Mouse (Mus musculus) liver, postnatal 0 days (tissue): Measurements from ENCODE around the gene Coro2b. TPM values are rescaled to one million over a fixed set of nuclear protein-coding genes. Genes with fewer than 3 reads are reported as not detected.
A peak's percentile ranks its signal among the peaks of the same experiment; 100 is the strongest.

ENCODE experiments used
- ATAC-seq: fragments of 200-750 bp; cut with Nextera tagmentation; 2 replicates; pipeline ENCODE4 v1.8.0; 2017; ENCODE audit warnings: mild to moderate bottlenecking, moderate library complexity
- DNase-seq: peaks from one replicate; pipeline ENCODE4 v3.0.0-alpha.2; 2016
- H3K27ac ChIP-seq: fragments of 300-500 bp; sonication (generic); 2 replicates; pipeline ENCODE4 v1.5.1; 2014; ENCODE audit warnings: antibody characterized with exemption, moderate library complexity, mild to moderate bottlenecking, low read depth
- H3K27me3 ChIP-seq: fragments of 300-500 bp; sonication (generic); 2 replicates; pipeline ENCODE4 v1.6.1; 2014; ENCODE audit warnings: low read length, control low read depth, mixed read lengths; ENCODE audit not compliant: insufficient read depth
- H3K36me3 ChIP-seq: fragments of 300-500 bp; sonication (generic); replicated peaks from 2 replicates; pipeline ENCODE4 v1.6.1; 2014; ENCODE audit warnings: mild to moderate bottlenecking, control low read depth, low read length, moderate library complexity, mixed read lengths; ENCODE audit not compliant: insufficient read depth
- H3K4me1 ChIP-seq: fragments of 300-500 bp; sonication (generic); 2 replicates; pipeline ENCODE4 v1.6.1; 2014; ENCODE audit warnings: antibody characterized with exemption, mild to moderate bottlenecking, control low read depth; ENCODE audit not compliant: insufficient read depth
- H3K4me2 ChIP-seq: fragments of 300-500 bp; sonication (generic); 2 replicates; pipeline ENCODE4 v1.6.1; 2014; ENCODE audit warnings: low read depth, mild to moderate bottlenecking, low read length, moderate library complexity, mixed read lengths
- H3K4me3 ChIP-seq: fragments of 300-500 bp; sonication (generic); 2 replicates; pipeline ENCODE4 v1.5.1; 2014; ENCODE audit warnings: low read depth, low read length
- H3K9ac ChIP-seq: fragments of 300-500 bp; sonication (generic); replicated peaks from 2 replicates; pipeline ENCODE4 v1.6.1; 2014; ENCODE audit warnings: mild to moderate bottlenecking, moderate library complexity
- H3K9me3 ChIP-seq: fragments of 300-500 bp; sonication (generic); 2 replicates; pipeline ENCODE4 v1.6.1; 2016; ENCODE audit warnings: mild to moderate bottlenecking, control low read depth, low read length, mixed read lengths
- CTCF ChIP-seq: sonication (generic); IDR thresholded peaks from 2 replicates; pipeline ENCODE4 v1.5.1; 2016; ENCODE audit warnings: antibody characterized with exemption, low read depth
- EP300 ChIP-seq: IDR thresholded peaks from 2 replicates; pipeline ENCODE4 v1.6.1; 2016; ENCODE audit warnings: antibody characterized with exemption, low read depth, mild to moderate bottlenecking
- WGBS: fragments of 180-500 bp; shearing (Covaris S2); extraction: QIAGEN DNeasy Blood & Tissue Kit; methylation state at CpG from one replicate; pipeline ENCODE4 v1.1.7; 2014; ENCODE audit not compliant: insufficient replicate concordance; 5-methylcytosine and 5-hydroxymethylcytosine counted together
- polyA plus RNA-seq: library from polyadenylated mRNA; unstranded; fragments of >200 nt; fragmentation: Nextera tagmentation; extraction: Ambion mirVana; gene quantifications from 2 replicates; pipeline ENCODE4 v1.2.1, GENCODE M21; 2015

The Coro2b gene
- polyA plus RNA-seq, 1 experiment from 2014 or later = 0.87 TPM

GRCm38 (mm10) chr9:62553366-62553940 lies 16.6 kb upstream of the Coro2b start:
- Histone ChIP-seq H3K9ac (no peak overlapping the region), H3K27ac (no peak overlapping the region), H3K27me3 (no peaks in the 10 kb centered on the region), H3K9me3 (no peaks in the 10 kb centered on the region), H3K4me2 (no peak overlapping the region), H3K4me3 (no peak overlapping the region), H3K4me1 (no peaks in the 10 kb centered on the region), H3K36me3 (no peaks in the 10 kb centered on the region)
- peak; percentile 74 for DNase-seq
- WGBS = 29% methylated on average over 7 of the region's 7 CpGs
- TF ChIP-seq CTCF (peak; percentile 80), EP300 (no peak)
- no peak for ATAC-seq

DNA sequence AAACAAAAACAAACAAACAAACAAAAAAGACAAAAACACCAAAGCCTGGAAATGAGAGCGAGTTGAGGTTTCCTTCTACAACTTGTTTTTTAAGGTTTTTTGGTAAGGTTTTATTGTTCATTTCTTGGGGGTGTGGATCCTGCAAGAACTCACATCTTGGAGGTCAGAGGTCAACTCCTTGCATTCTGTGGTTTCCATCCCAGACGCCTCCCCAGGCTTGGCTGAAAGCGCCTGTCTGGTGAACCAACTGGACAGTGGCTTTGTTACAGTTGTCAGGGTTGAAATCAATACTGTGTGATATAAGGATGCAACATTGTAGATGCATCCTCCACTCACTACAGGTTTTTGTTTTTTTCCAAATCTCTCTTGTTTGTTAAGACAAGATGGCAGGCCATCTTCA lies 14.7 kb upstream of the Coro2b start:
- H3K36me3 ChIP-seq = no peaks in the 10 kb centered on the region
- no peak overlapping the region for H3K4me2 ChIP-seq
- H3K9me3 ChIP-seq = no peaks in the 10 kb centered on the region
- H3K27me3 ChIP-seq = no peaks in the 10 kb centered on the region
- H3K4me1 ChIP-seq = no peaks in the 10 kb centered on the region
- TF ChIP-seq EP300 (no peak), CTCF (no peak)
- no peak overlapping the region for H3K4me3 ChIP-seq
- ATAC-seq (no peak), DNase-seq (no peak)
- no peak overlapping the region for H3K9ac ChIP-seq
- 87% methylated on average over 3 of the region's 3 CpGs for WGBS
- no peak overlapping the region for H3K27ac ChIP-seq

DNA sequence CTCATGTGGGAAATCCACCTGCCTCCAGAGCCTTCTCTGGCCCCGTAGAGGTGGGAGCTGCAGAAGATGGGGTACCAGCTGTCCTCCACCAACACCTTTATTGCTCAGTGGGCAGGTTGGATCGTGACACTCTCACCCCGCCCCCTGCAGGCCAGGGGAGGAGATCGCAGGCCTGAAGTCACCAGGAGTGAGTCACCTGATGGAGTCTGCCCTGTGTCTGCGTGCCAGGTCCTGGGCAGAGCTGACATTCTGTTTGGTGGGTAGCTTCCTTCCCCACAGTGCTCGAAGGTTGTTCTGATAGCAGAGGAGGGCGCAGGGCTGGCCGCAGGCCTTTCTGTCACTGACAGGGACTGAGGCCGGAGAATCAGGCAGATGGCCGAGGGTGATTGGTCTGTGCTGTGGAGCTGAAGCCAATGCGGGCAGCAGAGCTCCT lies 13.8 kb upstream of the Coro2b start:
- Histone ChIP-seq H3K9ac (no peak overlapping the region), H3K4me2 (no peak overlapping the region), H3K36me3 (no peaks in the 10 kb centered on the region), H3K27me3 (no peaks in the 10 kb centered on the region), H3K27ac (no peak overlapping the region), H3K9me3 (no peaks in the 10 kb centered on the region), H3K4me1 (no peaks in the 10 kb centered on the region), H3K4me3 (no peak overlapping the region)
- DNase-seq (peak; percentile 79), ATAC-seq (peak; percentile 54; the same call in 1 of the 2 replicates)
- 44% methylated on average over 11 of the region's 11 CpGs for WGBS
- TF ChIP-seq EP300 (no peak), CTCF (peak; percentile 80)

GRCm38 (mm10) chr9:62549809-62550208 lies 13.0 kb upstream of the Coro2b start:
- Histone ChIP-seq H3K27me3 (no peaks in the 10 kb centered on the region), H3K27ac (no peak overlapping the region), H3K4me1 (no peaks in the 10 kb centered on the region), H3K4me3 (no peak overlapping the region), H3K4me2 (no peak overlapping the region), H3K36me3 (no peaks in the 10 kb centered on the region), H3K9ac (no peak overlapping the region), H3K9me3 (no peaks in the 10 kb centered on the region)
- no peak for TF ChIP-seq EP300
- TF ChIP-seq CTCF = peak; percentile 96
- DNase-seq (peak; percentile 87), ATAC-seq (no peak)
- WGBS = 3% methylated on average over 8 of the region's 8 CpGs

- TF ChIP-seq CTCF = no peak
- TF ChIP-seq EP300 = no peak
- DNase-seq (no peak), ATAC-seq (no peak)
- no peaks in the 10 kb centered on the region for H3K36me3 ChIP-seq
- no peaks in the 10 kb centered on the region for H3K9me3 ChIP-seq
- H3K9ac ChIP-seq = no peak overlapping the region
- 54% methylated on average over 3 of the region's 3 CpGs for WGBS
- H3K4me1 ChIP-seq = no peaks in the 10 kb centered on the region
- H3K27ac ChIP-seq = no peak overlapping the region
- no peak overlapping the region for H3K4me3 ChIP-seq
- no peaks in the 10 kb centered on the region for H3K27me3 ChIP-seq
- no peak overlapping the region for H3K4me2 ChIP-seq
Measured at GRCm38 (mm10) chr9:62547476-62547875, 10.6 kb upstream of the Coro2b start.

GRCm38 (mm10) chr9:62544856-62545255 lies 8.0 kb upstream of the Coro2b start:
- Histone ChIP-seq H3K36me3 (no peaks in the 10 kb centered on the region), H3K27me3 (no peaks in the 10 kb centered on the region)
- ATAC-seq = no peak

More at GRCm38 (mm10) chr9:62544856-62545255, 8.0 kb upstream of the Coro2b start:
- no peak for TF ChIP-seq CTCF
- TF ChIP-seq EP300 = no peak
- DNase-seq = no peak
- Histone ChIP-seq H3K9ac (no peak overlapping the region), H3K4me1 (no peaks in the 10 kb centered on the region), H3K9me3 (no peaks in the 10 kb centered on the region), H3K4me3 (no peak overlapping the region), H3K27ac (no peak overlapping the region), H3K4me2 (no peak overlapping the region)
- 58% methylated on average over 10 of the region's 10 CpGs for WGBS
